Mouse (Mus musculus) embryo, embryonic 11.5 days (tissue): ENCODE measurements at regions not wholly inside any gene's neighbourhood (a gene's known extent, or its start where the extent isn't known, plus 50 kb on each side); places are given as distances from the start of the nearest gene placed in this dataset.
A peak's percentile ranks its signal among the peaks of the same experiment; 100 is the strongest.

Experiments
- DNase-seq: peaks from one replicate; pipeline ENCODE4 v3.0.0-alpha.2; 2012; ENCODE audit warnings: low read depth, low spot score

GRCm38 (mm10) chr15:63377258-63377657 is 467.7 kb downstream of the Gsdmc2 start:
- DNase-seq, result no peak

DNA sequence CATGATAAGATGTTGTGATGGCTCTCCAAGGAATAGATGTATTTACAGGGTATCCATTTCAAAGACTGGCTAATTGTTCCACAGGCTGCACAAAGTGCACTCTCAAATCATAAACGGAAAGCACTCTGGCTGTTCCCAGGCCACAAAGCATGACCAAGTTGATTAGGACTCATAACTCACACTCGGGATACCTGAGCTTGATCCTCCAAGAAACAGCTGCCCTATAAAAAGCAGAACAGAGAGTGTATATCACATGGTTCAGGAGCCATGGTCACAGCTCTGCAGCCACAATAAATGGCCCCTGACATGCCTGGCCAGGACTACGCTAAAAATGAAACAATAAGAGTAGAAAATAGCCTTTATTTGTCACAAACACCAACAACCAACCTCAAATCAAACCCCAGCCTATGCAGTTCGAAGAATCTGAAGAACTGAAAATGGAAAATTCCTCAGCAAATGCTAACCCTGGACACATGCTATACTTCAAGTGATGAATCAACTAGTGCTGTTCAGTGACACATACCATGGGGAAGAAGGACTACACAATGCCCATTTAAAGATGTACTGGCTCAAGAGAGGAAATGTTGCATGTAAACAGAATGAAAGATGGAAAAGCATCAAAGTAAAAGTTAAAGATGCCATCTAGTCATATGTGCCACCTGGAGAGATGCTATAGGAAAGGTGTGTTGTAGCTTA is 473.5 kb downstream of the Gsdmc2 start:
- no peak for DNase-seq

DNA sequence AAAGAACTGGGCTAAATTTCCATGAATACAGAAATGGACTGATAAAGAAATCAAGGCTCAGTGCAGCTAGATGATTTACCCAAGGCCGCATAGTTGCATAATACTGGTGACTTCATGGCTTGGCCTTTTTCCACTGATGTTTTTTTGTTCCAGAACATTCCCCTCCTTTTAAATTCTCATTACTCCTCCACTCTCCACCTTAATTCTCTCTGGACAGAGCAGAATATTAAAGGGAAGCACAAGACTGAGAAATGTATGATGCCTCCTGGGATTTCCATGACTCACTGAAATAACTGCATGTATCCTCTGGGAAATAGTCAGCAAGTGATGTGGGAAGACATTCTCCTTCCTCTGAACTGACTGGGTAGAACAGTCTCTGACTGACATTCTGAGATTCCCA is 480.5 kb downstream of the Gsdmc2 start:
- DNase-seq, result no peak

GRCm38 (mm10) chr15:63360402-63360801 is 484.6 kb downstream of the Gsdmc2 start:
- DNase-seq, result no peak

DNA sequence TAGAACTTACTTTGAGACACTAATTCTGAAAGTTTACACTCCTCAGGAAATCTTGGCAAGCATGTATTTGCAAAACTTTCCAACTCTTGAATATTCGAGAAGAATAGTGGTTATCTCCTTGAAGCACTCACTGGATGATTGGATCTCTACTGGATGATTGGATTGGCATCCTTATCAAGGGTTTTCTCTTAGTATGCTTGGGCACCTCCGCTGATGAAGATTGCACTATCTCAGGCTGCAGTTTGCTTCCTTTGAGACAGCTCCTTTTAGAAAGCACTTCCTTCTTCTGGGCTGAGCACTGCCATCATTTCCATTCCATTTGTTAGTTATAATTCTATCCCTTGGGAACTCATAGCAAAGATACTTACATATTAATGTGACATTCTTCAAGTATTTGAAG is 503.2 kb downstream of the Gsdmc2 start:
- DNase-seq, result no peak

GRCm38 (mm10) chr15:63340322-63341060 is 504.5 kb downstream of the Gsdmc2 start:
- peak; percentile 43 for DNase-seq

- no peak for DNase-seq
These were observed 525.3 kb downstream of the Gsdmc2 start for GRCm38 (mm10) chr15:63319666-63320065.

GRCm38 (mm10) chr15:63310426-63310825 is 534.6 kb downstream of the Gsdmc2 start:
- DNase-seq, result no peak

DNA sequence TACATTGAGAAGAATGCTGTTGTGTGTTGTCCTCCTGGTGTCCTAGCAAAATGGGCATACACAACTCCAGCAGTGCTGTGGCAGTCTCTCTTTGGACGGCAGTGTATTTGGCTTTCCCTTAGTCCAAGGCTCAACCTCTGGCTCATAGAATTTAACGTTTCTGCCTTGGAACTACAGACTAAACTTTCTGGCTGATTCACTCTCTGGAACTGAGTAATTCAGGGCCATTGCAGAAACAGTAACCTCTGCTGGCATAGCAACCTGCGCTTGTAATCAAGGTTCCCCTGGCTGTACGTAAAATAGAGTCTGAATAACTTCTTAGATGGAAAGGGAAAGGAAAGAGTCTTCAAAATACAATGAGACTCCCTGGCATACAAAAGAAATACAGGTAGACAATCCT is 545.7 kb downstream of the Gsdmc2 start:
- DNase-seq, result no peak

GRCm38 (mm10) chr15:63288534-63288933 is 556.4 kb downstream of the Gsdmc2 start:
- no peak for DNase-seq

DNA sequence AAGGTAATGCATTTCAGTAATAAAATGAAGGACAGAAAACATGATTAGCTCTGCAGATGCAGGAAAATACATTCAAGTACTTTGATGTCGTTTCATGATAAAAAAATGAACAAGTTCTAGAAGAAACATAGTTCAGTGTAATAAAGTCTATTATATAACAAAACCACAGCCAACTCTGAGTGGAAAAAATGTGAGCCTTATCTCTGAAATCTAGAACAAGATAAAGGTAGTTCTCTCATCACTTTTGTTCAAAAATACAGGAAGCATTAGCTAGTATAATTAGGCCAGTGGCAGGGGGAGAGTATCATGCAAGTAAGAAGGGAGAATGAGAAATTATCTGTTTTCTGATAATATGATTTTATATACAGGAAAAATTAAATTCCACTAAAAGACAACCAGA is 559.0 kb downstream of the Gsdmc2 start:
- DNase-seq, result no peak

DNA sequence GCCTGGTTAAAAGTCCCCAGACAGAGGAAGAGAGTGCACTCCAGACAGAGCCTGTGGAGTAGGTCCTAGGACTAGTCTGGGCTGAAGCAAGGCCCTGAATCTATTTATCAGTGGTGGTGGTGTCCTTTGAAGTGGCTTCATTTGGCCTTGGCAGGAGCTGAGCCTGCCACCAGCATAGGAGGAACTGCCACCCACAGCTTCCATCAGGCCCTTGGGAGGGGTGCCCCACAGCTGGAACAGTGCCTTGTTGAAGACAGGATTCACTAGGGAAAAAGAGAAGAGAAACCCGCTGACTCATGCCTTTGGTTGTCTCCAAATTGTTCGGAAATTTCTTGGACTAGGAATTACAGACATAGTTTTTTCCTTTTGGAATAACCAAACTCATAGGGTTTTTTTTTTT is 574.6 kb downstream of the Gsdmc2 start:
- DNase-seq, result no peak

- no peak for DNase-seq
These were observed 579.1 kb downstream of the Gsdmc2 start for GRCm38 (mm10) chr15:63265845-63266244.

DNA sequence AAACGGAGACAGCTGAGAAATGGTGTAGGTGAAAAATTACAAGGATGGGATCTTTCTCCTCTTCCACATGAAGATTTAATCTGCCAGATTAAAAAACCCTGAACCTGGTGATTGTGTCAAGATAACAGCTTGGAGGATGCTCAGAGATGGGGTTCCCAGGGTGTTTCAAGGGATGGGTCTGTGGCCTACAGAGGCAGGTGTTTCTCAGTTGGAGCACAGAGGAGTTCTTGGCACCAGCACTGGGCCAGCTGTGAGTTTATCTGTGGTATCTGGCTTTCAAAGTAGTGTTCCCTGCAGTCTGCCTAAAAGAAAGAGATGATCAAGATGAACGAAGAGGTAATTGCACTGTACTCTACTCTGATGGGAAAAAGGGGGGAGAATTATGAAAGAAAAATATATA is 589.2 kb downstream of the Gsdmc2 start:
- no peak for DNase-seq

DNA sequence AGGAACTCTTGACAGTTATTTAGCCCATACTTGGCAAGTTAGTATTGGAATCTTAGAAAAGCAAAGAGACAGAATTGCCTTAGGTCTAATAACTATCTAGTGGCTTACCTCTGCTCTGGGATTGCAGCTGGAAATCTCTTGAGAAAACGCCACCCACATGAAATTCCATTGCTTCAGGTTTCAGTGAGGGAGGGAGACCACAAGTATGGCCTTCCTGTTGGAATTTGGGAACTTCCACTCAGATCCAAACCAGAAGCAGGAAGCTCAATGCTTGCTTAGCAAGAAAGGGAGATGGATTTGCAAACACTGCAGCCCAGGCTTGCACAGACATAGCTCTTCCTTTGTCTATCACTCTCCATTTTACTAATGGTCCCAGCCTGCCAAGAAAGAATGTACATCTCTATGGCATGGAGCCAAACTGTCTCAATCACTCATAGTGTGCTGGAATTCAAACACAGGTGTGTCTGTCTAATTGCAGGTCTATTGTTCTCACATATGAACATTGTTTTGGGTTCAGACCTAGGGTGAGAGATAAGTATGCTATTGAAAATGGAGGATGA is 592.1 kb downstream of the Gsdmc2 start:
- no peak for DNase-seq

GRCm38 (mm10) chr15:63238601-63239000 is 606.4 kb downstream of the Gsdmc2 start:
- DNase-seq, result no peak

DNA sequence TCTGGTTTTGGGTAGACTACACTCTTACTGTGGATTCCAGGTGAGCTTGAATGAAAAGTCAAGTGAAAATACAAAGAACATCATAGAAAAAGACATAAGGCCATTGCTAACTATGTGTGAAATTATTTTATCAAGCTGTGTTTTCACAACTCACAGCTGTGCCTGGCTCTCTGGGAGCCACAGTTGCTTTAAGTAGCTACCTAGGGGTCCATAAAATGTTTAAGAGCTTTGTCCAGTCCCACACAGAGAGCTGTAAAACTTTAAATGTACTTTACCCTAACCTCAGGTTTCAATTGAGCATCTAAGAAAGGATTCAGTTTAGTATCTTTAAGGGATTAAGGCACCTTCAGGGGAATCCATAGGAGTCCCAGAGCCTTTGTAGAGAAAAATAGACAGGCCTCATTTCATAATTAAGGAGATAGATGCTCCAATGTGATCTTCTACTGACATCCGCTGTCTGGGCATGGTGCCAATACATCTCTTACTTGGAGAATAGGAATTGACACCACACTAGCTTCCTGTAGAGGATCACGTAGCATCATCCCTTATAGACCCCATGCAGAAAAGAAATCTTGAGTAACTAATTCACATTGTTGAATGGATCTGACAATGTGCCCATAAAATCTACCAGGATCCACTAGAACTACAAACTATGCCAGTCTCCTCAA is 626.5 kb downstream of the Gsdmc2 start:
- no peak for DNase-seq

GRCm38 (mm10) chr15:63205150-63205549 is 639.8 kb downstream of the Gsdmc2 start:
- no peak for DNase-seq

DNA sequence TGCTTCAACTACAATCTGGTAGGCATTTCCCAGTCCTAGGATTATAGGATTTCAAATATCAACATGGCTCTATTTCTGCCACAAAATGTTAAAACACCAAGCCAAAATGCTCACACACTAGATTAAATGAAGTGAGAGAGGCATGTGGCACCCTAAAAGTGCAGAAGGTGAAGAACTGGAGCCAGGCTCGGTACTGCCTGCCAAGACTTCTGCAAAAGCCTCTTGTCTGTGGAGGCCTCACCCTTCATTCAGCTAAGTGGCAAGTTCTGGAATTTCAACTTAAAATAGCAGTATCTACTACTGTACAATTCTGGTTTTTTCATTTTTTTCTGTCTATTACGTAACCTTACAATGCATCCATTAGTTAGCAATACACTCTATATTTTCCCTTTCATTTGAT is 649.9 kb downstream of the Gsdmc2 start:
- DNase-seq, result no peak

DNA sequence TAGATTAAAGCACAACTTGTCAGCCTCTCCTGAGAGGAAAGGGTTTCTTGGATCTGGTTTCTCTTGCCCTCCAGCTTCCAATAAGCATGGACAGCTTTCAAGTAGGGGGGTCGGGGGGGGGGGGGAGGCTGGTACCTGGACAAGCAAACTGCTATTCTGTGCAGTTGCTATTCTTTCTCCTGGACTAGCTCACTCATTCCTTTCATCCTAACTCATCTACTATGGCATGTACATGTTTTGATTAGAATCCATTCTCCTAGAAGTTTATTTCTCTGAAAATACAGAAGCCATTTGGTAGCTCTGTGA is 650.5 kb downstream of the Gsdmc2 start:
- DNase-seq, result no peak

DNA sequence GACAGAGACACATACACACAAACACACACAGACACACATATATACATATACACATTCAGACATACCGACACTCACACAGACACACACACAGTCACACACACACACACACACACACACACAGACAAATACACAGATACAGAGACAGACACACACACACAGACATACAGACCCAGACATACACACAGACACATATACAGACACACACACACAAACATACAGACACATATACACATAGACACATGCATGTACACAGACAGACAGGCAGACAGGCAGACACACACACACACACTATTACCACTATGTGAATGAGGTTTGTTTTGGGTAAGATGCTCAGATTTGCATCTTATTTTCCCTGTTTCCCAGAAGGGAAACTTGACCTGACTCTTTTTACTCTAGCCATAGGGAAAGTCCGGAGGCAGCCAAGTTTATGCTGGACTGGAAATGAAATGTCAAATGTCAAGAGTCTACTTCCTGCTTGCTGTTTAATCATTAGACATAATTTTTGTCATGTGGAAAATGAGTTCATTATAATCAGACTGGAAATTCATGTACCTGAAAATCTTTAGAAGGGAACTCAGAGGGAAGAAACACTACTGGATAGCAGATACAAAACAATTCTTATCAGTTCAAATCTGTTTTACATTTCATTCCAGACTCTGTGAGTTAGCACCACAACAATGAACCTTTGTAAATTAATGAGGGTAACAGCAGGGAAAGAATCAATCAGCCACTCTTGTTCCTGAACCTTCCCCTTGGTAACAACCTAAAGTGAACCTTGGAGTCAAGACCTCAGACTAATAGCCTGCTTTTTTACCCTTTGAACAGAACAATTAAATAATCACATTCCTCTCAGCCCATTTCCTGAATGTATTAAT is 651.1 kb downstream of the Gsdmc2 start:
- no peak for DNase-seq

- no peak for DNase-seq
These were observed 653.2 kb downstream of the Gsdmc2 start for GRCm38 (mm10) chr15:63191731-63192130.
